In genomic region chr15:83299916-83300582, GRCm38 (mm10) we compare ENCODE assay signal across 16 mouse cellular contexts. TPM values are rescaled to one million over a fixed set of nuclear protein-coding genes. Genes with fewer than 3 reads are reported as not detected.
DNase-seq lines count a peak whose midpoint lies in the region; ATAC-seq and TF ChIP-seq lines count a peak whose summit lies in the region.
"Had no signal": no experiment of that assay in that cellular context is flagged by ENCODE, and none has a peak within 500 bp of the region (broad histone marks: within the 10 kb centered on the region; RNA-seq: fewer than 3 reads in every experiment).

No protein-coding gene starts in this region.

- H3K36me3 ChIP-seq in kidney, adult 2 months (ENCODE audit: control insufficient read depth, insufficient read depth, low read length), result no peaks in the 10 kb centered on the region
- H3K36me3 ChIP-seq in midbrain, postnatal 0 days (ENCODE audit: insufficient read depth, low read length), result peaks cover 14% of the 10 kb centered on the region

- peak; percentile 42 for DNase-seq in kidney, adult 11 months
- DNase-seq in kidney, adult 9 months, result no peak
- DNase-seq in kidney, adult 2 months, result peak; percentile 62
- DNase-seq in kidney, postnatal 25 days, result peak; percentile 50 to 70
- peak; percentile 25 for DNase-seq in lung, postnatal 14 days
- DNase-seq in cerebellum, postnatal 14 days, result no peak
- DNase-seq in embryo, embryonic 10 days (ENCODE audit: low spot score), result no peak
- no peak for DNase-seq in midbrain, postnatal 0 days (ENCODE audit: low spot score)
- DNase-seq: cerebellum, adult 9-11 months; gastrocnemius, postnatal 36 days; thymus, adult 18-20 months had no signal

- no peaks in the 10 kb centered on the region for H3K27me3 ChIP-seq in kidney, adult 2 months (replicated peaks; ENCODE audit: control insufficient read depth, insufficient read depth, low read length)
- H3K27me3 ChIP-seq in midbrain, postnatal 0 days (ENCODE audit: insufficient read depth, low read length), result no peaks in the 10 kb centered on the region
- H3K27me3 ChIP-seq: embryonic facial prominence, embryonic 13.5 days; forebrain, embryonic 12.5 days; limb, embryonic 12.5 days had no signal

- 56% methylated on average over 10 of the region's 10 CpGs for WGBS in kidney, adult 2 months
- 60% methylated on average over 10 of the region's 10 CpGs for WGBS in midbrain, postnatal 0 days

- no peak overlapping the region for H3K4me3 ChIP-seq in kidney, adult 2 months (ENCODE audit: insufficient read depth, low read depth, low read length)
- no peak overlapping the region for H3K4me3 ChIP-seq in midbrain, postnatal 0 days (ENCODE audit: low read depth, low read length)
- H3K4me3 ChIP-seq: embryonic facial prominence, embryonic 13.5 days; forebrain, embryonic 12.5 days; limb, embryonic 12.5 days had no signal

- ATAC-seq in midbrain, postnatal 0 days (ENCODE audit: low FRiP score), result no peak
- ATAC-seq: activated CD4-positive, CD25-positive, alpha-beta regulatory T cell, adult 4 months had no signal

- no peak for TF ChIP-seq CTCF in kidney, adult 2 months (conservative IDR thresholded peaks at IDR 0.05; ENCODE audit: insufficient read depth, insufficient read length, low read depth, low read length)
- no peak for TF ChIP-seq CTCF in midbrain, postnatal 0 days (IDR thresholded peaks at IDR 0.05)

- H3K9ac ChIP-seq in midbrain, postnatal 0 days (replicated peaks; ENCODE audit: low read length, poor library complexity, severe bottlenecking), result no peak overlapping the region
- H3K9ac ChIP-seq: embryonic facial prominence, embryonic 13.5 days; forebrain, embryonic 12.5 days; limb, embryonic 12.5 days had no signal

- peaks cover 31% of the 10 kb centered on the region for H3K4me1 ChIP-seq in kidney, adult 2 months (ENCODE audit: control insufficient read depth, insufficient read depth, low read length)
- H3K4me1 ChIP-seq in midbrain, postnatal 0 days (ENCODE audit: insufficient read depth, low read length), result no peaks in the 10 kb centered on the region

- H3K9me3 ChIP-seq in midbrain, postnatal 0 days (ENCODE audit: low read length), result no peaks in the 10 kb centered on the region
- H3K9me3 ChIP-seq: embryonic facial prominence, embryonic 13.5 days; forebrain, embryonic 12.5 days; limb, embryonic 12.5 days had no signal

- peak overlapping the region; percentile 51 for H3K27ac ChIP-seq in kidney, adult 2 months (ENCODE audit: insufficient read depth, low read depth, low read length)
- no peak overlapping the region for H3K27ac ChIP-seq in midbrain, postnatal 0 days (ENCODE audit: low read depth, low read length)
- H3K27ac ChIP-seq: embryonic facial prominence, embryonic 13.5 days; forebrain, embryonic 12.5 days; limb, embryonic 12.5 days had no signal

- no peak for TF ChIP-seq POLR2A in kidney, adult 2 months (IDR thresholded peaks at IDR 0.05; ENCODE audit: low read depth, low read length)

- no peak overlapping the region for H3K4me2 ChIP-seq in midbrain, postnatal 0 days (ENCODE audit: low read depth, low read length, poor library complexity, severe bottlenecking)
- H3K4me2 ChIP-seq: embryonic facial prominence, embryonic 13.5 days; forebrain, embryonic 12.5 days; limb, embryonic 12.5 days had no signal

RNA-seq across cellular contexts. Expression of gene A4galt, which starts 48.5 kb away (rescaled TPM):
- polyA plus RNA-seq in kidney, adult 2 months (2012; rRNA removed), result 53.5 and 56.0 TPM in 2 replicates
- total RNA-seq in midbrain, postnatal 0 days (2014; rRNA removed), result 7.9 and 8.6 TPM in 2 replicates
- polyA plus RNA-seq in midbrain, postnatal 0 days (2015; fragmentation: Nextera tagmentation; extraction: Ambion mirVana), result 5.1 and 5.6 TPM in 2 replicates
- total RNA-seq: megakaryocyte, adult 5-6 weeks had no signal
- polyA plus RNA-seq: activated CD4-positive, CD25-positive, alpha-beta regulatory T cell, adult 4 months had no signal

RNA-seq across cellular contexts. Expression of gene Arfgap3, which starts 50.0 kb away (rescaled TPM):
- 21.4 and 26.5 TPM in 2 replicates for polyA plus RNA-seq in kidney, adult 2 months (2012; rRNA removed)
- total RNA-seq in midbrain, postnatal 0 days (2014; rRNA removed), result 41.8 and 44.0 TPM in 2 replicates
- 36.4 and 36.8 TPM in 2 replicates for polyA plus RNA-seq in midbrain, postnatal 0 days (2015; fragmentation: Nextera tagmentation; extraction: Ambion mirVana)

Comparison
In these comparisons a context has a peak if more than half of its experiments do, and no peak if none do; other contexts are left out.
1. DNase-seq: peak in kidney, adult 11 months (single experiment), kidney, adult 2 months (single experiment), kidney, postnatal 25 days (2 of 2) and lung, postnatal 14 days (single experiment); none in kidney, adult 9 months (single experiment), cerebellum, postnatal 14 days (0 of 2), embryo, embryonic 10 days (single experiment) and midbrain, postnatal 0 days (single experiment).